Mouse (Mus musculus) thymus, postnatal 10 days (tissue): ENCODE measurements around the gene Fscn2.

Experiments used
- DNase-seq, 2 experiments: peaks; one replicate each; pipeline ENCODE4 v3.0.0; 2021; ENCODE audit warnings: low spot score in 2 of 2

The Fscn2 gene

GRCm38 (mm10) chr11:120361295-120361694, at the start of gene Fscn2:
TSS of gene Fscn2 (plus strand) at chr11:120361534.
- no peak for DNase-seq

GRCm38 (mm10) chr11:120311561-120311960, 49.8 kb upstream of the Fscn2 start:
- no peak for DNase-seq

GRCm38 (mm10) chr11:120312069-120312468, 49.3 kb upstream of the Fscn2 start:
- DNase-seq, result no peak

DNA sequence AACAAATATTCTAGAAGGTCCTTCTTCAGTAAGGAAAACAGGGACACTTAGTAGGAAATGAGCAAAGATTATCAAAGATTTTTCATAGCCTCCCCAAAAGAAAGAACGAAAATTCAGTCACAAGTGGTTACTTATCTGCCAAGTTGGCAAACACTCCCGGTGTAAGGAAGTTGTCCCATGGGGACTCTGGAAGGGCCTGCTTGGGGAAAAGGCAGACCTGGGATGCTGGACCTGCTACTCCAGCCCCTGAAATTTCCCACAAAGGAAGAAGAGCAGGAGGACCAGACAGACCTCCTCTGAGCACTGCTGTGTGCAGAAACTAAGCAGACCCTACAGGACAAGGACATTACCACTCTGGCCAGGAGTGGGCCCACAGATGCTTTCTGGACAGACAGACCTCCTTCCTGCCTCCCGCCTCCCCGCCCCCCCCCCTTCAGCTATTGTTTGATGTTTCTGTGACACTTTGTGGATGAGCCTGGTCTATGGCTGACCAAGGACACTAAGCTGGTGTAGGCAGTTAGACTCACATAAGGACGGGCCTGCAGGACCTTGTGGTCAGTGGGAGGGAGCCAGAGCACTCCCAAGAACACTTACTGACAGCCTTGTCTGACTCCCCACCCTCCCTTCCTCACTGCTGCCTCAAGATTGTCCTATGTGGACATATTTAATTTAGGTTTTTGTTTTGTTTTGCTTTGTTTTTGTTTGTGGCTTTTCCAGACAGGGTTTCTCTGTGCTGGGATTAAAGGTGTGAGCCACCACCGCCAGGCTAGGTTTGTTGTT, 47.2 kb upstream of the Fscn2 start:
- DNase-seq, result no peak

DNA sequence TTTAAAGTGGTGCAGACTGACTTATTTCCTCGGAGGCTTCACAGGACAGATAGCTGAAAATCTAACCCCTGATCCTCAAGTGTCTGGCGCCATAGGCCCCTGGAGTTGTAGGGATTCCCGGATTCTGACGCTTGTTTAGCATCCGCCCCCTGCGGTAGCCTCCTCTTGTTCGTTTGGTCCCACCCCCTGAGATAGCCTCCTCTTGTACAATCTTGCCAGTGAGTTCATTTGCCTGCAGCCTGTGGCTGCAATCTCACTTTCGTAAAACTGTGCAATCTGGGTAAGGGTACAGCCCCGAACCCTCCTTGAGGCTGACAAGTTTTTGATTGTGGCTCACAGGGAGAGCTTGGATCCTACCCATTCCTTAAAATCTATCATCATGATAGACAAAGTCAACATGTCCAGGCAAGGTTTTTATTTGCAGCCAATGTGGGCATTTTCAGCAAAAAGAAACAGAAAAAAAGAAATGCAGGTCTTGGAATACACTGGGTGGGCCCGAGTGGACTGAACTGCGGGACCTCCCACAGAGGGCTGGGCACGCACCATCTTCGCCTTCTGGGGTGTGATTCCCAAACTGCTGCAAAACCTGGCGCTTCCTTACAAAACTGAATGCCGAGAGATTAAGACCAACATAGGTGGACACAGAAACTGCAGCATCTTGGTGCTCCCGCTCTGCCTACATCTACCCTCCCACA, 46.5 kb upstream of the Fscn2 start:
- DNase-seq, result no peak

DNA sequence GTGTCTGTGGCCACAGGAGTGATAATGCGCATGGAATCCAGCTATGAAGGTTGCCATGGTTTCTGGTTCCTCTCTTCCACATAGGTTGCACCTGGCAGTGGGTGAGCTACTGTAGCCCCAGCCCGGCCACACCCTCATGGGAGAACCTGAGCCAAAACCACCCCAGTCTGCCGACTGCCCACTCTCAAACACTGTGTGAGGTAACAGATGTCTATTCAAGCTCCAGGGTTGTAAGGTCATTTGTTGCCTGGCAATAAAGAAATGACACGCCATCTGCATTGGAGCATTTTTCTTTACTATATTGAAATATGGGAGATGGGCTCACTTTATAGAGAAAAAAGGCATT, 45.9 kb upstream of the Fscn2 start:
- DNase-seq, result no peak

GRCm38 (mm10) chr11:120315832-120316689, 45.3 kb upstream of the Fscn2 start:
- DNase-seq, result peak; percentile 83 to 86

DNA sequence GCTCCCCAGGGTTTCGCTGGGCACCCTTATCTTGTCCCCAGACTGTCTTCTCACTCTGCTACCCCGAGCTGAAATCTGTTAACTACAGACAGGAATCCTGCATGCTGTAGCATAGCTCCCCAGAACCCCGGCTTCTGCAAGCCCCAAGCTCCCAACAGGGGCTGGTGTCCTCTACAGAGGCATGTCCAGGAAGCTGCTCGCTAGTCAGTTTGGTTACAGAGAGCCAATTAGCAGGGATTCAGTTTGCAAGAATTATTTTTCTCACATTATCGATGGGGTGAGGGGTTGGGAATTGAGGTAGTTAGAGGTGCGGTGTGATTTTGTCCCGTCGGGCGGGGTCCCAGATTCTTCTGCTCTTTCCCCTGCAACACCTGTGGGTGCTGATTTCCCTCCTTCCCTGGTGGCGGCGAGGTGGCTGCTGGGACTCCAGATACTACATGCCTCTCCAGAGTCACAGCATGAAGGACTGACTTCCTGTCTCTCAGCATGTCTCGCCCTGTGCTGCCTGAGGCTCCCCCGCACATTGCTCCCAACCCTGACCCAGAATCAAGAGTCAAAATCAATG, 44.6 kb upstream of the Fscn2 start:
- DNase-seq, result peak in 1 of 2 experiments; percentile 53

DNA sequence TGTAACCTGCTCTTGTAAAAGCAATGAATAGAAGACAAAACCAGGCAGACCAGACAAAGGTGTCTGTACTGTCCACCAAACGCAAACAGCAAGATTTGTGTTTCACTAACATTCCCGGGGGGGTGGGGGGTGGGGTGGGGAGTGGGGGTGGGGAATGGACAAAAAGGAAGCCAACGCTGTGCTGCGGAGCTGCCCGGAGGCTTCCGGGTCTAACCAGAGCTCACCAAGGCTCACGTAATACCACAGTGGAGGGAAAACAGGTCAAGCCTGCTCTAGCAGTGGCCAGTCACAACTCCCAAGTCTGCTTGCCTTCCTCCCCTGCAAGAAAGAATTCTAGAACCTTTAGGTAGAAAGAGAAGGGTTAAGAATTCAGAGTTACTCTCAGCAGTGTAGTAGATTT, 43.9 kb upstream of the Fscn2 start:
- DNase-seq, result no peak

GRCm38 (mm10) chr11:120319310-120319709, 42.0 kb upstream of the Fscn2 start:
- no peak for DNase-seq

DNA sequence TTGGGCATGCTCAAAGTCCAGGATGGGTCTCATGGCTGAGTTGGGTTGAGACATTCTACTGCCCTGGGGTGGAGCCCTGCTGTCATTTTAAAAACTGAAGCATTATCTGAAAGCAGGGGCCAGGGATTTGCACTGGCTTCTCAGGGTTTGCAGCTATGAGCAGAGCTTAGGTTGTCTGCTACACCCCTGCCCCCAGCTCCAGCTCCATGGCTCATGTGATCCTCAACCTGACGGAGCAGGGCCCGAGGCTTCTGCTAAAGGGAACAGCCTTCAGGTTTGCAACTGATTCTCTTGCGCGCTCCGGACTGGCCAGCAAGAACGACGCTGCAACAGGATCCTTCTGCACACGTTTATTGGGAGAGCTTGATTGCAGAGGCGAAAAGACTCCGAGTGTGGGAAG, 41.2 kb upstream of the Fscn2 start:
- DNase-seq, result no peak

GRCm38 (mm10) chr11:120335431-120336021, 25.8 kb upstream of the Fscn2 start:
- DNase-seq, result no peak

GRCm38 (mm10) chr11:120337447-120337846, 23.9 kb upstream of the Fscn2 start:
- no peak for DNase-seq

- no peak for DNase-seq
These were observed 22.5 kb upstream of the Fscn2 start for GRCm38 (mm10) chr11:120338786-120339185.

DNA sequence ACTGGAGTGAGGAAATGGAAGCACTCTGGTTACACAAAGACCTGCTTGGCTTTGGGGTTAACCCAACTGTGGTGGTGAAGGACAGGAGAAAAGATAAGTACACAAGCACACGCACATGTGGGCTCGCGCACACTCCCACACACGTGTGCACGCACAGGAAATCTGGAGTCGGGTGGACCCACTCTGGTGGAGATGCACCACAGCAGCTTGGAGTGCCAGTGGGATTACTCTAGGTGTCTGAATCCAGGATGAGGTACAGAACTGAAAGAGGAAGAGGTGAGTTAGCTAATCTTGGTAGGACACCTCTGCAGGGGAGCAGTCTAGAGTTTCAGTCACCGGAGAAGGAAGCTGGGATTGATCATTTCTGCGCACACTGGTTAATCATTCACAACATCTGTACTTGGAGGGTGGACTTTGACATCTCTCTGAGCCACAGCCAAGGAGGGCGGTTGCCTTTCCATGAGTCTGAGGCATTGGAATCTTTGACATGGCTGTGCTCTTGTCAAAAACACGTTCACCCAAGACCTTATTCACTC, 21.3 kb upstream of the Fscn2 start:
- no peak for DNase-seq

DNA sequence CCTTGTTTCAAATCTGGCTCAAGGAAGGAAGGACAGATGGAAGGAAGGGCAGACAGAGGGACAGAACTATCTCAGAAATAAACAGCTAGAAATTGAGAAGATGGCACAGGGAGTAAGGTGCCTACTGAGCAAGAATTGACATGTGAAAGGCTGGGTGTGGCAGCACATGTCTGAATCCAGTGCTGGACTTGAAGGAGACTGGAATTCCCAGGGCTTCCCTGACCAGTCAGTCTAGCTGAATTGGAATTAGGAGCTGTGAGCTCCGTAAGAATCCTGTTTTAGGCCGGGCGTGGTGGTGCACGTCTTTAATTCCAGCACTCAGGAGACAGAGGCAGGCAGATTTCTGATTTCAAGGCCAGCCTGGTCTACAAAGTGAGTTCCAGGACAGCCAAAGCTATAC, 19.7 kb upstream of the Fscn2 start:
- DNase-seq, result no peak

DNA sequence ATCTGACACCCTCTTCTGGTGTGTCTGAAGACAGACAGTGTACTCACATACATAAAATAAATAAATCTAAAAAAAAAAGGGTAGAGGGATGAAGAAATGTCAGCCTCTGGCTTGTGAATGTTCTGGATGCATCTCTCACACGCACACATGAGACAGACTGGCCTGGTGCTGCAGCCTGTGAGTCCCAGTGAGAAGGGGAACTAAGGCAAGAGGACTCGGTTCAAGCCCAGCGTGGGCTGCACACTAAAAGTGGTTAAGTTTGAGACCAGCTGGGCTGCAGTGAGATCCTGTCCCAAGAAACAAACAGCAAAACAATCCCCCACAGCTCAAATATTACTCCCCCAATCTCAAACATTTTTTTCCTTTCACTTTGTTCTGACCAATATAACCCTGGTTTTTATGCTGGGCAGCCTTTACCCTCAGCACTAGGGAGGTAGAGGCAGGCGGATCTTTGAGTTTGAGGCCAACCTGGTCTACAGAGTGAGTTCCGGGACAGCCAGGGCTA, 18.6 kb upstream of the Fscn2 start:
- no peak for DNase-seq

GRCm38 (mm10) chr11:120343519-120344309, 17.6 kb upstream of the Fscn2 start:
- no peak for DNase-seq

DNA sequence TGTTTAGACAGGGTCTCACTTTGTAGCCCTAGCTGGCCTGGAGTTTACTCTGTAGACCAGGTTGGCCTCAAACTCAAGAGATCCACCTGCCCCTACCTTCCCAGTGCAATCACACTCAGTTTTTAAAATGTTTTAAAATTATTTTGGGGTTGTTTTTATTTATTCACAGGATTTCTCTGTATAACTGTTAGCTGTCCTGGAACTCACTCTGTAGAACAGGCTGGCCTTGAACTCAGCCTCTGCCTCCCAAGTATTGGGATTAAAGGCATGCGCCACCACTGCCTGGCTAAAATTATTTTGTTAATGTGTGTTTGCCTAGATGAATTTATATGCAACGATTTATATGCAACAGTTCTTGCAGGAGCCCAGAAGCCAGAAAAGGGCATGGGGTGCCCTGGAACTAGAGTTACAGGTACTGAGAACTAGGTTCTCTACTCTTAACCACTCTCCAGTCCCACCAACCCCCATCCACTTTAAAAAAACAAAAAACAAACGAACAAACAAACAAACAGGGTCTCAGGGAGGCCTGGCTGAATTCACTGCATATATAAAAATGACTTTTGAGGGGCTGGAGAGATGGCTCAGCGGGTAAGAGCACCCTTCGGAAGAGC, 16.9 kb upstream of the Fscn2 start:
- DNase-seq, result no peak

DNA sequence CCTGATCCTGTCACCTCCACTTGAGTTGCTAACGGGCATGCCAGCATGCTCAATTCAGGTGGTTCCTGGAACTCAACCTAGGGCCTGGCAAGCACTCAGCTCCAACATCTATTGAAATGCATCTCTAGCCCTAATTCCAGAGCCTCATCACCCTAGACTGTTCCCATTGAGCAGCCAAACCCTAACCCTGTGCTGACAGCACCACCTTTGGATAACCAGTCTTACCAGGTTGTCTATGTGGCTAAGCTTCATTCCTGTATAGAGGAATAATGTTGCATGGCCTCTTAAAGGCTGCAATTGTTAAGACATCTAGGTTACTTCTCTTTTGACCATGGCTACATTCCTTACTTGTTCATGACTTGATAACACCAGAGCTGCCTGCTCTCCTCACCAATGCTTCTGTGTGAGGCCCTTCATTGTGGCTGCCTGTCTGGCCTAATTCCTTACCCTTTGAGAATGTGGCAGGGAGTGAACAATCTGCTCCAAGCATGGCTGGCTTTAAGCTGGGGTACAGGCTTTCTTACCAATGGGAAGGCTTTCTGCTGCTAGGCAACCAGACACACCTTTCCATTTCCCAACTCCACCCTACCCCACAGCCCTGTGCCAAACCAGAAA, 16.2 kb upstream of the Fscn2 start:
- DNase-seq, result no peak
